Mouse (Mus musculus) adrenal gland, postnatal 25 days (tissue): ENCODE data around the gene Etv1. TPM values are rescaled to one million over a fixed set of nuclear protein-coding genes. Genes with fewer than 3 reads are reported as not detected.

Source experiments
- DNase-seq: peaks from one replicate; pipeline ENCODE4 v3.0.0; 2021; ENCODE audit warnings: mixed read lengths
- long read RNA-seq: library from polyadenylated mRNA; stranded (forward); transcript quantifications from one replicate; pipeline ENCODE4 v2.0.0, GENCODE M21; 2021
- total RNA-seq: library from RNA; stranded (reverse); gene quantifications from 2 replicates; pipeline ENCODE4 v1.2.3, GENCODE M21; 2021

The Etv1 gene
- total RNA-seq: 65.7 and 86.7 TPM in 2 replicates
- long read RNA-seq, full-length matches to known transcripts: 7 of 19 reads
- long read RNA-seq, partial matches to known transcripts: 8 of 19 reads
- long read RNA-seq, other reads (novel, unspliced or antisense): 4 of 19 reads

- peak; percentile 54 for DNase-seq
Observed at GRCm38 (mm10) chr12:38779186-38779777, at the start of gene Etv1. Gene Etv1, plus strand, starts transcription at chr12:38779380.

- no peak for DNase-seq
Observed at GRCm38 (mm10) chr12:38729661-38730060, 49.5 kb upstream of the Etv1 start.

GRCm38 (mm10) chr12:38730791-38731190 lies 48.4 kb upstream of the Etv1 start:
- DNase-seq: no peak

- DNase-seq: no peak
Observed at GRCm38 (mm10) chr12:38759322-38759721, 19.9 kb upstream of the Etv1 start.

GRCm38 (mm10) chr12:38777316-38777715 lies 1.9 kb upstream of the Etv1 start:
- peak; percentile 11 for DNase-seq

- no peak for DNase-seq
Observed at GRCm38 (mm10) chr12:38777957-38778298, 1.3 kb upstream of the Etv1 start.

- peak; percentile 91 for DNase-seq
Observed at GRCm38 (mm10) chr12:38778299-38779075, 693 bp upstream of the Etv1 start.

GRCm38 (mm10) chr12:38780006-38780954 lies 1.1 kb downstream of the Etv1 start:
- peak; percentile 63 for DNase-seq

- DNase-seq: peak; percentile 35
Observed at GRCm38 (mm10) chr12:38780955-38781304, 1.8 kb downstream of the Etv1 start.

- no peak for DNase-seq
Observed at GRCm38 (mm10) chr12:38781686-38782085, 2.5 kb downstream of the Etv1 start.

- DNase-seq: no peak
Observed at GRCm38 (mm10) chr12:38783291-38783690, 4.1 kb downstream of the Etv1 start.

GRCm38 (mm10) chr12:38784221-38784620 lies 5.0 kb downstream of the Etv1 start:
- no peak for DNase-seq

- DNase-seq: no peak
Observed at GRCm38 (mm10) chr12:38786571-38786970, 7.4 kb downstream of the Etv1 start.

GRCm38 (mm10) chr12:38787704-38788103 lies 8.5 kb downstream of the Etv1 start:
- no peak for DNase-seq

- no peak for DNase-seq
Observed at GRCm38 (mm10) chr12:38788621-38789020, 9.4 kb downstream of the Etv1 start.

- no peak for DNase-seq
Observed at GRCm38 (mm10) chr12:38789789-38790355, 10.7 kb downstream of the Etv1 start.

- DNase-seq: no peak
Observed at GRCm38 (mm10) chr12:38793076-38793475, 13.9 kb downstream of the Etv1 start.

- DNase-seq: no peak
Observed at GRCm38 (mm10) chr12:38793697-38794096, 14.5 kb downstream of the Etv1 start.

GRCm38 (mm10) chr12:38807031-38807430 lies 27.9 kb downstream of the Etv1 start:
- DNase-seq: peak; percentile 67

- DNase-seq: no peak
Observed at GRCm38 (mm10) chr12:38812392-38812791, 33.2 kb downstream of the Etv1 start.

- no peak for DNase-seq
Observed at GRCm38 (mm10) chr12:38814010-38814786, 35.0 kb downstream of the Etv1 start.
